Mouse (Mus musculus) midbrain, embryonic 10.5 days (tissue): Measurements from ENCODE around the gene Msl1. TPM values are rescaled to one million over a fixed set of nuclear protein-coding genes. Genes with fewer than 3 reads are reported as not detected.

Experiments
- DNase-seq: peaks from one replicate; pipeline ENCODE4 v3.0.0-alpha.2; 2017; ENCODE audit warnings: low spot score
- H3K27ac ChIP-seq: fragments of 300-500 bp; sonication (generic); replicated peaks from 2 replicates; pipeline ENCODE4 v1.5.1; 2016; ENCODE audit warnings: mild to moderate bottlenecking
- H3K27me3 ChIP-seq: fragments of 300-500 bp; sonication (generic); 2 replicates; pipeline ENCODE4 v1.6.1; 2016; ENCODE audit warnings: low read depth, mild to moderate bottlenecking; ENCODE audit not compliant: poor library complexity, severe bottlenecking
- H3K36me3 ChIP-seq: fragments of 300-500 bp; sonication (generic); 2 replicates; pipeline ENCODE4 v1.6.1; 2016; ENCODE audit warnings: mild to moderate bottlenecking, moderate library complexity
- H3K4me1 ChIP-seq: fragments of 300-500 bp; sonication (generic); 2 replicates; pipeline ENCODE4 v1.6.1; 2016
- H3K4me3 ChIP-seq: fragments of 300-500 bp; sonication (generic); 2 replicates; pipeline ENCODE4 v1.5.1; 2016; ENCODE audit warnings: mild to moderate bottlenecking, moderate library complexity
- H3K9me3 ChIP-seq: fragments of 300-500 bp; sonication (generic); replicated peaks from 2 replicates; pipeline ENCODE4 v1.6.1; 2016; ENCODE audit warnings: mild to moderate bottlenecking
- WGBS: fragments of 180-500 bp; shearing (Covaris S2); methylation state at CpG from one replicate; pipeline ENCODE4 v1.1.7; 2016; 5-methylcytosine and 5-hydroxymethylcytosine counted together
- polyA plus RNA-seq: library from polyadenylated mRNA; unstranded; fragments of >200 nt; fragmentation: Nextera tagmentation; extraction: Ambion mirVana; gene quantifications from 2 replicates; pipeline ENCODE4 v1.2.1, GENCODE M21; 2016

Gene Msl1
- polyA plus RNA-seq, 1 experiment from 2014 or later: 22.9 TPM

GRCm38 (mm10) chr11:98774582-98775347 lies 20.6 kb upstream of the Msl1 start, which contains the start of gene Nr1d1:
TSS of gene Nr1d1 (minus strand) at chr11:98775333.
- no peak for DNase-seq
- Histone ChIP-seq H3K9me3 (no peaks in the 10 kb centered on the region), H3K36me3 (peaks cover 13% of the 10 kb centered on the region), H3K4me3 (peak within 1 kb of the TSS; percentile 56), H3K27ac (peak within 1 kb of the TSS; percentile 83), H3K27me3 (peaks cover 8% of the 10 kb centered on the region; the same call in 1 of the 2 replicates), H3K4me1 (peaks cover 57% of the 10 kb centered on the region)
- WGBS: 2% methylated on average over 22 of the region's 22 CpGs

- peaks cover 57% of the 10 kb centered on the region for H3K4me1 ChIP-seq
- H3K4me3 ChIP-seq: peak overlapping the region; percentile 56
- DNase-seq: peak; percentile 92
- peaks cover 6% of the 10 kb centered on the region; the same call in 1 of the 2 replicates for H3K36me3 ChIP-seq
- peak overlapping the region; percentile 83 for H3K27ac ChIP-seq
- no peaks in the 10 kb centered on the region for H3K9me3 ChIP-seq
- H3K27me3 ChIP-seq: peaks cover 8% of the 10 kb centered on the region; the same call in 1 of the 2 replicates
- WGBS: 11% methylated on average over 15 of the region's 15 CpGs
These were observed 19.8 kb upstream of the Msl1 start for GRCm38 (mm10) chr11:98775348-98776051.

- WGBS: 61% methylated on average over 12 of the region's 12 CpGs
- DNase-seq: no peak
- Histone ChIP-seq H3K27me3 (peaks cover 8% of the 10 kb centered on the region; the same call in 1 of the 2 replicates), H3K4me3 (peak overlapping the region; percentile 56), H3K36me3 (0 out of 2 replicates have a peak, but pooled peaks cover 3% of the 10 kb centered on the region), H3K27ac (peak overlapping the region; percentile 83), H3K9me3 (no peaks in the 10 kb centered on the region), H3K4me1 (peaks cover 63% of the 10 kb centered on the region)
These were observed 19.1 kb upstream of the Msl1 start for GRCm38 (mm10) chr11:98776052-98776764.

- peak; percentile 68 for DNase-seq
- Histone ChIP-seq H3K27ac (peak overlapping the region; percentile 83), H3K36me3 (no peaks in the 10 kb centered on the region), H3K27me3 (peaks cover 8% of the 10 kb centered on the region; the same call in 1 of the 2 replicates), H3K4me3 (peak overlapping the region; percentile 27), H3K9me3 (no peaks in the 10 kb centered on the region), H3K4me1 (peaks cover 71% of the 10 kb centered on the region)
- 5% methylated on average over 9 of the region's 9 CpGs for WGBS
These were observed 18.3 kb upstream of the Msl1 start for GRCm38 (mm10) chr11:98776843-98777590.

GRCm38 (mm10) chr11:98777888-98778287 lies 17.4 kb upstream of the Msl1 start:
- Histone ChIP-seq H3K36me3 (no peaks in the 10 kb centered on the region), H3K4me1 (peaks cover 72% of the 10 kb centered on the region), H3K27ac (no peak overlapping the region), H3K9me3 (no peaks in the 10 kb centered on the region), H3K4me3 (no peak overlapping the region), H3K27me3 (peaks cover 8% of the 10 kb centered on the region; the same call in 1 of the 2 replicates)
- no peak for DNase-seq

- peak; percentile 41 for DNase-seq
- Histone ChIP-seq H3K9me3 (no peaks in the 10 kb centered on the region), H3K27me3 (peaks cover 19% of the 10 kb centered on the region), H3K27ac (peak overlapping the region; percentile 89), H3K4me3 (peak overlapping the region; percentile 43), H3K4me1 (peaks cover 70% of the 10 kb centered on the region), H3K36me3 (no peaks in the 10 kb centered on the region)
- WGBS: 13% methylated on average over 14 of the region's 14 CpGs
These were observed 13.3 kb upstream of the Msl1 start for GRCm38 (mm10) chr11:98781851-98782512.

GRCm38 (mm10) chr11:98782651-98783235 lies 12.6 kb upstream of the Msl1 start:
- peaks cover 71% of the 10 kb centered on the region for H3K4me1 ChIP-seq
- H3K27ac ChIP-seq: peak overlapping the region; percentile 89
- peak; percentile 65 for DNase-seq
- H3K36me3 ChIP-seq: no peaks in the 10 kb centered on the region
- WGBS: 2% methylated on average over 17 of the region's 17 CpGs
- H3K4me3 ChIP-seq: peak overlapping the region; percentile 43
- peaks cover 19% of the 10 kb centered on the region for H3K27me3 ChIP-seq
- no peaks in the 10 kb centered on the region for H3K9me3 ChIP-seq

GRCm38 (mm10) chr11:98783236-98783696 lies 12.1 kb upstream of the Msl1 start:
- Histone ChIP-seq H3K27me3 (peaks cover 19% of the 10 kb centered on the region), H3K4me3 (peak overlapping the region; percentile 43), H3K4me1 (peaks cover 71% of the 10 kb centered on the region), H3K9me3 (no peaks in the 10 kb centered on the region), H3K27ac (peak overlapping the region; percentile 89), H3K36me3 (no peaks in the 10 kb centered on the region)
- peak; percentile 78 for DNase-seq
- under 1% methylated on average over 20 of the region's 20 CpGs for WGBS

- peaks cover 79% of the 10 kb centered on the region for H3K4me1 ChIP-seq
- no peaks in the 10 kb centered on the region for H3K36me3 ChIP-seq
- peak overlapping the region; percentile 89 for H3K27ac ChIP-seq
- no peaks in the 10 kb centered on the region for H3K9me3 ChIP-seq
- H3K4me3 ChIP-seq: no peak overlapping the region
- H3K27me3 ChIP-seq: peaks cover 19% of the 10 kb centered on the region
- DNase-seq: no peak
- 79% methylated on average over 4 of the region's 4 CpGs for WGBS
These were observed 11.2 kb upstream of the Msl1 start for GRCm38 (mm10) chr11:98784139-98784538.

- Histone ChIP-seq H3K27ac (peak overlapping the region; percentile 77), H3K27me3 (peaks cover 19% of the 10 kb centered on the region), H3K4me3 (no peak overlapping the region), H3K4me1 (peaks cover 88% of the 10 kb centered on the region), H3K36me3 (no peaks in the 10 kb centered on the region), H3K9me3 (no peaks in the 10 kb centered on the region)
- WGBS: 71% methylated on average over 10 of the region's 10 CpGs
- DNase-seq: no peak
These were observed 10.1 kb upstream of the Msl1 start for GRCm38 (mm10) chr11:98785214-98785613.

GRCm38 (mm10) chr11:98785772-98786281 lies 9.5 kb upstream of the Msl1 start:
- H3K27me3 ChIP-seq: peaks cover 19% of the 10 kb centered on the region
- no peaks in the 10 kb centered on the region for H3K36me3 ChIP-seq
- no peaks in the 10 kb centered on the region for H3K9me3 ChIP-seq
- DNase-seq: peak; percentile 65
- H3K4me1 ChIP-seq: peaks cover 86% of the 10 kb centered on the region
- peak overlapping the region; percentile 34; the same call in 1 of the 2 replicates for H3K4me3 ChIP-seq
- peak overlapping the region; percentile 77 for H3K27ac ChIP-seq
- WGBS: 12% methylated on average over 12 of the region's 12 CpGs
